Mouse (Mus musculus) urinary bladder, postnatal 36 days (tissue): ENCODE data around the gene Ablim1.

ENCODE experiments used
- DNase-seq, 2 experiments: peaks; one replicate each; pipeline ENCODE4 v3.0.0; 2022; ENCODE audit warnings: low spot score in 2 of 2, mixed read lengths in 1 of 2

Ablim1 gene

DNA sequence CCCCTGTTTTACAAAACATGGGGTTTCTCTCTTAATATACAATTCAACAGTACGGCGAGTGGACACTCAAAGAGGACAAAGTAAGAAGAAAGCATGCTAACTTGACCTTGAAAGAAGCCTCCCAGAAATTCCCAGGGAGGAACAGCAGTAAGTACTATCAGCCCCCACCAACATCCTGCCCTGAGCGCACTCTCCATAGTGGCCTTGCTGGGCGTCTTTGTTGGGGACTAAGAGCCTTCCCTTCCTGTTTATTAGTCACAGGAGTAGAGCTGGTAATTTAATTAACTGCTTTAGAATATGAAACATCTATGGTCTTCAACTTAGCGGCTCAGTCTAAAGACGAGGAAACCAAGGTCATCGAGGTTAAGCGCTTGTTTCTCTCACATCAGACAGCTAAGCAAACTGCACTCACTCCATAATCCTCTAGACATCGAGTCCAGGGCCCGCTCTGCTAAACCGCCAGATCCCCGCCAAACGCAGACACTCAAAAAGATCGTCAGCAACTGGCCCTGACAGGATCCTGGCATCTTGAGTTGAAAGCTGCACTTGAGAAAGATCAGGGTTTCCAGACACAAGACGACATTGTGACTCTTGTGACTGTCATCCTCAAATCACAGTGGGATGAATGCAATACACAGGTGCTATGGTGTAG, 50.3 kb downstream of the Ablim1 start:
- DNase-seq: no peak

DNA sequence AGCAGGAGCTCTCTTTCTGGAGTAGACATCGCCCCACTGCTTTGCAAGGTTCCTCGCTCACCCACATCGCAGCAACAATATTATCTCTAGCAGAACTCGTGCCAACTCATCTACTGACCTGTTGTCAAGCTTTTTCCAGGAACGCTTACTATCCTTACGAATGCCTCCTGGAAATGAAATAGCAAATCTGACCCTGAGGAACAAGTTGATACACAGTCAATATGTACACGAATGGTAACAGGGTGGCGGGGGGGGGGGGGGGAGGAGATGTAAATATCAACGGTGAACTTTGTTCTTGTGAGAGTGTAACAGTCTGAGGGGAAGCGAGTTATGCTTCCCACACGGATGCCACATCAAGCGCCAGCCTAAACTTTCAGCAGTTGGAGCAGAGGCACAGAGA, 56.9 kb downstream of the Ablim1 start:
- no peak for DNase-seq

DNA sequence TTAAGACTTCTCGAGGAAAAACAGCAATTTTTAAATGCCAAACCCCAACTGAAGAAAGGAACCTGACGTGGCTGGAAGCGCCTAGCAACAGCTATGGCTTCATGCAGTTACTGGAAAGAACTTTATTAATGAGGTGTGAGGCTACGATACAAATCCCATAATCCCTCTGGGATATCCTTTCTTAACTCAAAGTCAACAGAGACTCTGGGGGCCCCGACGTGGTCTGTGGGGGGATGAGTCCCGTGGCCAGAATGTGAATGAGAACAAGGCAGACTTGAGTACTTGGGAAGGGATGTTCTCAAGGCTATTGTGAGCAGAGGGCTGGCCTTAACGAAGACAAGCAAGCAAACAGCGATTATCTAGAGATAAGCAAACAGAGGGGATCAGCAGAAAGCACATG, 58.1 kb downstream of the Ablim1 start:
- no peak for DNase-seq

DNA sequence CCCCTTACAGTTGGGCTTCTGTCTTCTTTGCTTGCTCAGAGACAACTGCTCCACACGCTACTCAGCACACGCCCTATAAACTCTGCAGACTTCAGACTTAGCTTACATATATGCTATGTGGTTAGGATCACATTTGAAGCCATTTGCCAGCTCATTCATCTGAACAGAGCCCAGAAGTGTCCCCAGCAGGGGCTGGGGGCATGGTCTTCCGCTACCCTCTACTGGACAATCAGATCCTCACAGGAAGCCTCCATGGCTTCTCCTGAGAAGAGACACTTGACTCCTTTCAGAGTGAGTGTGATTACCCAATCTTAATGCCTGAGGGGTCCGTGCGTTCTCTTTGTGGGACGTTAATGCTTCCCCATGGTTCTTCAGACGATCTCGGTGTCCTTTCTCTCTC, 59.6 kb downstream of the Ablim1 start:
- no peak for DNase-seq

DNA sequence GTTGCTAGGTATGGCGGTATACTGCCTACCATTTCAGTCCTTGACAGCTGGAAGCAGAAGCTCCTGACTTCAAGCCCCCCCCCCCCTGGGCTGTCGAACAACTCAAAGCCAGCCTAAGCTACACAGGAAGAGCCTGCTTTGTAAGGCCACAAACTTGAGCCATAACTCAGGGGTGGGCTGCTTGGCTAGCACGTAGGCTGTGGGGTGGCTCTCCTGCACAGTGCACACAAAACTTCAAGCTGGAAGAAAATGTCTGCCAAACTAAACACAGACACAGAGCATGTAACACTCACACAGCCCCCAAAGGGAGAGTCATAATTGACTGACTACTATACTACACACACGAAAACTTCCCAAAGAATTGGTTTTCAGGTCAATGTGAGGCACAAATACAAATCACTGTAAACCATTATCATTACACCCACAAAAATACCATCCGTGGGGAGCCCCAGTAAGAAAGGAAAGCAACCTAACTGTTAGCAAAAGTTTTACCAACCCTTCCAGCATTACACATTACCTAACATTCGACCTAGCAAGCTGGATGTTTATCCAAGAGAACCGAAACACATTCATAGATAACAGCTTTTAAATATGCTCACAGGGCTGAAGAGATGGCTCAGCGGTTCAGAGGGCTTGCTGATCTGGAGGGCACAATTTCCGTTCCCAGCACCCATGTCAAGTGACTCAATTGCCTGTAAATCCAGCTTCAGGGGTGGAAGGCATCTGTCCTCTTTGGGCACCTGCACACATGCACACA, 61.8 kb downstream of the Ablim1 start:
- DNase-seq: no peak

DNA sequence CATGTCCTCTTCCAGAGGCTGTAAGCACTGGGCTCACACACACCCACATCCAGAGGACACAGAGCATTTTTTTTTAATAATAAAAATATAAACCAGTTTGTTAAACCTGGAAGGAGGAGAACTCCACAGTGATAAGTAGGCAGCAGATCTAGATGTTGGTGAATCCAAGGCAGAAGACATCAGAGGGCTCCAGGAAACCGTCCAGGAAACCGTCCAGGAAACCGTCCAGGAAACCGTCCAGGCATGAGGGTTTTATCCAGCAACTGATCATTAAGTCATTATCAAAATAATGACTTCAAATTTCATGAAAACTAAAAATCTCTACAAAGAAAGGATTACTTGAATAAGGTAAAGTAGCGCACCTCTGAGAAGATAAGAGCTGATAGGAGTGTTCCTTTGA, 65.9 kb downstream of the Ablim1 start:
- DNase-seq: no peak

DNA sequence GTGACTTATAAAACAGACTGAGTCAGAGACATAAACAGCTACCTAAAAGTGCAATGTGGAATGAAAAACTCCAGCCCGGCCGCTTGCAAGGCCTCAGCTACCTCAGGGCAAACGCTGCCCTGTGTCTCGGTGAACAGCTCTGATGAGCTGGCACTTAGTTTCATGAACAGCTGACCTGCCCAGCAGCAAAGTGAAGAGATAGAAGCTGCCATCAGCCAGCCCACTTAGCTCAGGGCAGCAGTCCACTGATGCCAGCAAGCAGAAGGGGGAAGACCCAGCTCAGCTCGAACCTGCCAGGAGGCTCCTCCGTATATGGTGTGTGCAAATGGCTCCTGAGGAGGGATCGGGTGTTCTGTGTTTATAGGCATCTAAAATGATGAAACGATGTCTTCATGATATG, 67.5 kb downstream of the Ablim1 start:
- DNase-seq: no peak

DNA sequence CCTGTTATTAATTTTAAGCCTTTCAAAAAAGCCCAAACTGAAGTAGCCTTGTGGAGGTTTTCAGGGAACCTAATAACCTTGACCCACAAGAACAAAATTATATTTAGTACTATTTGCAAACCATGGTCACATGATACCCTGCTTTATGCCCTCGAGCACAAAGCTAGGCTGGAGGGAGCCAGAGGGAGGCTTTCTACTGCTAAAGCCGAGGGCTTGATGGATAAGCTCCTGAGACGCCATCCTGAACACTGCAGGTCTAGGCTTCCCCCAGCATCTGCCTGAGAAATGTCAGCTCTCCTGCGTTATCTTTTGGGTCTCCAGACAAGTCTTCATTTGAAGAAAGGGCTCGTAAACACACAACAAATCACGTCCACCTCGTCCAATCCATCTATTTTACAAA, 70.4 kb downstream of the Ablim1 start:
- DNase-seq: no peak

DNA sequence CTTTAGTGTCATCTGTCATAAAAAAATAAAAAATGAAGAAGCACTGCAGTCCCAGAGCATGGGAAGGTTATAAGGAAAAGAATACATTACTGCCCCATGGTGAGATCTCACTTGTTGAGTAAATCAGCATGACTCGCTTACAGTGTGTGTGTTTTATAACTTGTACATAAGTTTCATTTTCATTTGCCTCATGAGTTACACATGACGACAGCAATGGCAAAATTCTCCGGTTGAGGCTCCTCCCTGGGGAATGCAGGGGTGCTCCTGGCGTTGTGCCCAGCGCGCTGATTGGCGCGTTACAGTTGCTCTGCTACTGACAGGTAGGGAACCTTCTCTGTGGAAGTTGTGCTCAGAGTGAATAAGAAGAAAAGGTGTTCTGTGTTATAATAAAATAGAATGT, 71.1 kb downstream of the Ablim1 start:
- peak in 1 of 2 experiments; percentile 39 for DNase-seq

DNA sequence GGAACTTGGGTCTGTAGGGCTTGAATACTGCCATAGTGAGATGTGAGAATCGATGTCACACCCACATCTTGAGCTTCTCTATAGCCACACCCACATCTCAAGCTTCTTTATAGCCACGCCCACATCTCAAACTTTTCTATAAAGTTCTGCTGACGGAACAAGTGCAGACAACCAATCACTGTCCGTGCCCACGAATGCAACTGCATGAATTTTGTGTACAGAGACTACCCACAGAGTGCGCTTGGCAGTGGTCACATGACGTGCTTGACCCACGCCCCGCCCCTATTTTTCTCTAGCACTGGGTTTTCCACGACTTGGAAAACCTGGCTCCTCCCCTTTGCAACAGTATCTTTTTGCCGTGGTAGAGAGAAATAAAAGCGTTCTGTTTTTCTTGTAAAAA, 71.5 kb downstream of the Ablim1 start:
- DNase-seq: no peak

DNA sequence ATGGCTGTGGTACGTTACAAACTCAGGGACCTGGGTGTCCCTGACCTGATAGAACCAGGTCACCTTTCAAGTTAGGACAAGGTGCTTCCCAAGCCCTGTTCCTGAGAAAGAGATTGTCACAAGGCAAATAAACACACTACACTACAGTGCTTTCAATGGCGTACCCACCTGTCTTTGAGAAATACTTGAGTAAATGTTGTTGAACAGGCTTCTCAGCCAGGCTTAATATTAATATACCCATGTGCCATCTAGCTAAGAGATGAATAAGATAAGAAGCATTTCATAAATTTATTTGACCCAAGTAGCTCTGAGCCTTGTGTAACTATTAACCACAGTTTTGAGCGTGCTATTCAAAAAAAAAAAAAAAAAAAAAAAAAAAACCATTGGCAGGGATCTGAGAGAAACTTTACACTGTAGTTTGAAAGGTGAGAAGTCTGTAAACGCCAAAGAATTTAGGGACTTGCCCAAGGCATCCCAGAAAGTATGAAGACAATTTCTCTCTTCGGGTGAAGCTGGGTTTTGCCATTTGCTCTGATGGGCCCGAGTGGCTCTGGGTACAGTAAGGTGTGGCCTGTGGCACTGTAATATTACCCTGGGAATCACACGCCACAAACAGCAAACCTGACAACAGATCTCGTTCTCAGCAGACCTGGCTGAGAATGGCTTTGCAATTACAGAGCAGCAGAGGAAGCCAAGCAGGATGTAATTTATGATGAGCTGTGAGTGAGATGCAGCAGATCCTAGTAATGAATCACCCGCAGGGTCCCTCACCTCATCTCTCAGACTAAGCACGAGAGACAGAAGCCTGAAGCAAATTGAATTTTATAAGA, 73.1 kb downstream of the Ablim1 start:
- DNase-seq: no peak

DNA sequence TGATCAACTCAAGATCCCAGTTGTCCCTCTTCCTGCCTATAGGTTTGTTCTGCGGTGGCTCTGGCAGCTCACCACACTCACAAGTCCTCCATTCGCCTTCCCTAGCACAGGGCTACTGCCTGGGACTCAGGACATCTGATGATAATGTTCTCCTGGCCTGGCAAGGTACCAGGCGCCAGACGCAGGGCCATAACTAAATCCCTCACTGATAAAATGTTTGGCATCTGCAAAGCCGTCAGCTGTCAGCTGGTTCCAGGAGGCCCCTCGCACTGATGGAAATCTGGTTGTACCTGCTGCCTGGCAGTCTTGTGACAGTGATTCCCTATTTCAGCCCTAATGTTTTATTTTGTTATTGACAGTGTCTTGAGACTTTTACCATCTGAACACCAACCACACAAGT, 74.5 kb downstream of the Ablim1 start:
- DNase-seq: no peak

DNA sequence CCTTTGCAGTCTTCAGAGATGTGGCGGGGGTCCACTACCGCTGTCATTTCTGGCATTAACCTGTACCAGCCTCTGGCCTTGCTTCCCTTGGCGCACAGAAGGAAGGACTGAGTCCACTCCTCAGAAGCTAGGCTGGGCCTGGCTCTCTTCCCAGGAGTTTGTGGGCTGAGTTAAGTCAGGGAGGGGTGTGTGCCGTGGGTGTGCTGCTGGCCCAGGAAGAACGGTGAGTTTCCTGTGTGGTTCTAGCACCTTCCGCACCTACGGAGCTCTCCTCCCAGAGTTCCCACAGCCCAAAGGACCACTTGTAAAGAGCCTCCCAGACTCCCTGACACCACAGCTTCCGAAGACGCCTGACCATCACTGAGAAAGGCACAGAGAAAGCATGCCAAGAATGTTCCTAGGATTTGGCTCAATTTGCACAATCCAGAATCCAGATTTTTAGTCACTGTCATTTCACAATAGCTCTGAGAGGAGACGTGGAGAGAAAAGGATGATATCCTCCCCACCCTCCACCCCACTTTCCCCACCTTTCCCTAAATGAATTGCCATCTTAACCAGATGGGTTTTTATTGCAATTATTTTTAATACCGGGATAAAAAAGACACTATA, 75.4 kb downstream of the Ablim1 start:
- peak; percentile 23 to 70 for DNase-seq

DNA sequence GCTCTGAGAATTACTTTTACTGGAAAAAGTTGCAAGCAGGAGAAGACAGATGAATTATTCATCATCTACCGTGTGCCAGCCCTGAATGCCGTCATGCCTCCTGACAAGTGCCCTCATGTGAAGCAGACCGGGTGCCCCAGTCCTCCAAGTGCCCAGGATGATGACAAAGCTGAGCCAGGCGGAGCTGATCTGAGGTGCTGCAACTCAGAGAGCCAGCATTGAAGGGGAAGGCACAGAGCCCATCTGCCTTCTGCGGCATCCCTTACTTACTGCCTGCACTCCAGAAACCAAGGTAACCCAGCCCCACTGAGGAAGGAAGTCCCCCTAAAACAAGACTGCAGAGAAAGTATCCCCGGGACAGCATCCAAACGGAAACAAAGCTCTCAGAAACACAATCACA, 76.3 kb downstream of the Ablim1 start:
- no peak for DNase-seq

DNA sequence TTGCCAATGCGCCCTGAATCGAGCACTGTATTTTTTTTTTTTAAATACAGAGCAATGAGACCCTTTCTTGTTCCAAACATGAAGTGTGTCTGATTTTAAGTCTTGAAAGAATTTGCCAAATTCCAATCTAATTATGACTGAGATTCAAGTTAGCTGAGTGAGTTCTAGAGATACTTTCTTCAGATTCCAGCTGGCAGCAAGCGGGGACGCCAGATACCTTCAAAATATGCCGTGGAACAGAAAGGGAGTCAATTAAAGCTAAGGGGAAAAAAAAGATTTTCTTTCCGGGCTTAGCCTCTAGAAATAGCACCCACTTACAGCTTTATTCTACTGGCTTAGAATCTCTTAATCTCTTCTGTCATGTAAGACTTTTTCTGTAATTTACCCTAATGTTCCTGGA, 77.2 kb downstream of the Ablim1 start:
- DNase-seq: no peak

DNA sequence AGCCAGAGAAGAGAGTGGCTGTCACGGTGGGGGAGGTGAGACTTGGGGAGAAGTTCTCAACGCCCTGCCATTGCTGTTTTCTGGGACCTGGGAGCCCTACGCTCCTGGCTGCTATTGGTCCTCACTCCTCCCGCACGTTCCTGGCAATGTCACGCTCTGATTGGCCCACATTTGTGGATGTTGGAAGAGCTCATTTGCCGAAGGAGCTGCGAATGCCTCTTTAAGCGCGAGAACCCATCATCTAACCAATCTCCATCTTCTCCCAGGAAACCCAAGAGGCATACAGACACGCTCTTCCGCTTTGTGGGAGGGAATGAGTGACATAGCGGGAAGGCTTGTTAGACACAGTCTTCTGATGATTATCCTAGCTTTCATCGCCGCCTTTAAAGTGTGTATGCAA, 78.1 kb downstream of the Ablim1 start:
- DNase-seq: no peak

DNA sequence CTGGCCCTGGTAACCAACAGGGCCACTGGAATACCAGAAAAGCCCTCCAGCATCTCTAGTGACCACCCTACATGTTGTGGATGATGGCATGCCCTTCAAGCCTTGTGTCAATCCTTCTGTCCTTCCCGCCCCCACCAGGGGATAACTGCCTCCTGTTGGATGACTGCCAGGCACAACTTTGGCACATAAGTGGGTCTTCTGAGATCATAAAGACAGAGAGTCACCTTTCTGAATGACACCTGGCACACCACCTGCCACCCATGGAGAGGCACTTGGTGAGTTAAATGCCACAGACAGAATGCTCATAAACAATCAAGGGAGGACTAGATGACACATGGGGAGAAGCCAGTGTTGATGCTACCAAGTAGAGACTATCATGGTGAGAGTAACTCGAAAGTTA, 78.8 kb downstream of the Ablim1 start:
- no peak for DNase-seq

DNA sequence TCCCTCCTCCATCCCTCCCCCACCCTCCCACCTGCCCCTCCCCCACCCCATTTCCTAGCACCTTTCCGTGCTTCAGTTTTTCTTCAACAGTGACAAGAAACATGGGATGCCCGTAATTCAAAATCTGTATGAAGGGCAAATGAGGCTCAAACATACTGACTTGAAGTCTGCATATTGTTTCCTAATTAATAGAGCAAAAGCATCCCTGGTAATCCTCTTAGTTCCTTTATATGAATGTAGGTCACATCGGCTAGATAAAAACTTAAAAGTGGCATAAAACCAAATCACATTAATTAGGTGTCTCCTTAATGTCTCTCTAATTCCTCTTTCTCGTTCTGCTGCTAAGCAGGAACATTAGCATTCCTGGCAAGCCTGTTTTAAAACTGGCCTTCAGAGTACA, 83.7 kb downstream of the Ablim1 start:
- no peak for DNase-seq

DNA sequence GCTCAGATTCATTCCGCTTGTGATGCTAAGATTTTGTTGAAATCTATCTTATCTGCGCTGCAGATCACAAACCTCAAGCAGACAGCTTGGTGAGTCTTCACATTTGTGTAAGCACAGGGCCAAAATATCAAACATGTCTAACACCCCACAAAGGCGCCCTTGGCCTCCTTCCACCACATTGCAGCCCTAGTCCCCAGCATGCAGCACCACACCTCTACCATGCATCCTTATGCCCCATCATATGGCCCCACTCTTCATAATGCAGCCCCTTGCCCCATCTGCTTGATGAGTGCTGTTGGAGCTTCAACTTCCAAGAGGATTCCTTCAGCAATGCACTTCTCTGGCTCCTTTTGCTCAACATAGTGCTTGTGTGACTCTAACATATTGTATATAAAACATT, 85.6 kb downstream of the Ablim1 start:
- no peak for DNase-seq

DNA sequence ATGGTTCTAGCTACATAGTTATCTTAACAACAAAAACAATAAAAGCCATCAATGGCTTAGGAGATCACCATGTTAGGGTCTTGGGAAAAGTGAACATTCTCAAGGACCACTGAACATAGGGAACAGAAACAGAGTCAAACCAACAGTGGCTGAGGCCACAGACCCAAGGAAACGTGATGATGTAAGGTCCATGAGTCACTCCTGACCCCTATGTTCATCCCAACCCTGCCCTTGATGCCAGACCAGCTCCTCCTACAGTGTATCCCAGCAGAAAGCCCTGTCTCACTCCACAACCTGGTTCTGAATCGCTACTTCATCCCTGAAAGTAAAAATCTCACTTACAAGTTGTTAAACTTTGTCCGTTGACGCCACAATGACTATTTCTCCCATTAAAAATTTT, 86.1 kb downstream of the Ablim1 start:
- no peak for DNase-seq

DNA sequence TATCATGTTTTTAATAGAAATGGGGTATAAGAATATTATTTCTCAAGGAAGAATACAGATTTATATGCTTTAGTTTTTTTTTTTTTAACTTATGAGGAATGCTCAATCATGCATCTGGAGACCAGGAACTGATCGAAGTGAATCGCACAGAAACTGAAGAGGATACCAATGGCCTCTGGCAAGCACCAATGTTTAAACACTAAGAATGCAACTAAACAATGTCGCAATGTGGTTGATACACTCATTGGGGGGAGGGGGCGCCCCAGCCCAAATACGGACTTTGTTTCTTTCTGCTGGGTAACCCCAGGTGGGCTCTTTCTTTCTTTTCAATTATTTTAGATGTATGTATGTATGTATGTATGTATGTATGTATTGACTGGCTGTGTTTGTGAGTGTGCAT, 90.3 kb downstream of the Ablim1 start:
- no peak for DNase-seq

DNA sequence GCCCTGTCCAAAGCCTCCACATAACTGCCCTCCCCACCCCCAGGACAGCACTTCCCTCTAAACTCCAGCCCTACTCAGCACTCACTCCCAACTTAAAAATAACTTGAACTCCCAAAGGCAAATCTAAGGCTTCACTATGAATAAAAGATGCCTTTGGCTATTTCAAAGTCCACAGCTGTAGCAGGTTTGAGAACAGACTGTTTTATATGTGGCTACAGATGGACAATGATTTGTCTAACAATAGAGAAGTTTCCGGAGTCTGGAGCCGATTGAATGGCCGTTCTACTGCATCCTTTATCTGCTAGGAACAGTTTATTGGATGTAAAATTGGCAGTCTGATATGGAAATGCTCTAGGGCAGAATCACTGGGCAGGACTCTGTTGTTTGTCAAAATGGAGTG, 91.0 kb downstream of the Ablim1 start:
- DNase-seq: no peak
